Mouse (Mus musculus): ENCODE data around the gene Hps6. TPM values are rescaled to one million over a fixed set of nuclear protein-coding genes. Genes with fewer than 3 reads are reported as not detected.

Gene Hps6
- polyA plus RNA-seq, 1 experiment from 2014 or later = 4.7 TPM

Other genes with a start within 250 kb of the Hps6 start
- gene Mgea5, start 219.7 kb upstream of the Hps6 start, polyA plus RNA-seq (2015; fragmentation: Nextera tagmentation; extraction: Ambion mirVana) = 79.4 and 81.4 TPM in 2 replicates
- gene Kcnip2, start 187.4 kb upstream of the Hps6 start, polyA plus RNA-seq (2015; fragmentation: Nextera tagmentation; extraction: Ambion mirVana) = 8.3 and 8.4 TPM in 2 replicates
- 24.8 and 25.0 TPM in 2 replicates for gene Armh3, start 5.0 kb upstream of the Hps6 start, polyA plus RNA-seq (2015; fragmentation: Nextera tagmentation; extraction: Ambion mirVana)
- 17.1 and 25.1 TPM in 2 replicates for gene Pprc1, start 41.4 kb downstream of the Hps6 start, polyA plus RNA-seq (2015; fragmentation: Nextera tagmentation; extraction: Ambion mirVana)
- 128 and 132 TPM in 2 replicates for gene Ldb1, start 41.7 kb downstream of the Hps6 start, polyA plus RNA-seq (2015; fragmentation: Nextera tagmentation; extraction: Ambion mirVana)
- 60.1 and 73.6 TPM in 2 replicates for gene Nolc1, start 72.4 kb downstream of the Hps6 start, polyA plus RNA-seq (2015; fragmentation: Nextera tagmentation; extraction: Ambion mirVana)
- gene Elovl3, start 128.4 kb downstream of the Hps6 start, polyA plus RNA-seq (2015; fragmentation: Nextera tagmentation; extraction: Ambion mirVana) = not detected in 2 replicates
- 0.17 and 1.4 TPM in 2 replicates for gene Pitx3, start 144.8 kb downstream of the Hps6 start, polyA plus RNA-seq (2015; fragmentation: Nextera tagmentation; extraction: Ambion mirVana)
- gene Gbf1, start 149.0 kb downstream of the Hps6 start, polyA plus RNA-seq (2015; fragmentation: Nextera tagmentation; extraction: Ambion mirVana) = 65.2 and 74.1 TPM in 2 replicates

Measured in neural tube, embryonic 13.5 days (tissue).